Mouse (Mus musculus): ENCODE results near the gene Aspdh.

DNA sequence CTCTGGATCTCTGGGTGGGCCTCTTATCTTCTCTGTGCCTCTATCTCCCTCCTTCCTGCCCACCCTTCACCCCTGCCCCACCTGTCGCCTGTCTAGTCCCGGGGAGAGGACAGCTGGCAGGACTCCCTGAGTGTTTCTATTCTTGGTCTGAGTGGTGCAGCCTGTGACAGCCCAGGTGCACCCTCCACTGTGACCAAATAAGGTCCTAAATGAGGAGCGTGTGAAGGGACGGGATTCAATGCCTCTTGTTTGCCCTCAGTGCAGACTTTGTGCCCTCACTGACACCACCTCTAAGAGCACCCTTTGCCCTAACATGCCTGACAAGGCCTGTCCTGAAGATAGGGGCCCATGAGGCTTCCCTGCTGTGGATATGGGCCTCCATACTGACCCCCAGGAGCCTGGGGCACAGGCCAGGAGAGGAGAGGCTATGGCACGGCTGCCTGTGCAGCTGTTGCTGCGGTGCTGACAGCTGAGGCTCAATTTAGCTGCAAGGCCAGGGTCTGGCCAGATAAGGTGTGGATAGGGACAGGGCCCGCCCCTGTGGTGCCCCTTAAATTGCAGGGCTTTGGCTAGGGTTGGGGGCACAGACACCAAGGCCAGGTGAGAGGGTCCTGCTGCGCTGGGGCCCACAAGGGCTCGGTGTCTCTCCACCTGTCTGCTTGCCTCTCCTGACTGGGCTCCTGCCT is 7.9 kb downstream of the Aspdh start:
- TF ChIP-seq CTCF (IDR thresholded peaks at IDR 0.05; ENCODE audit: borderline replicate concordance, extremely low read depth, insufficient read depth, insufficient read length) (no peak), POLR2A (IDR thresholded peaks at IDR 0.05; ENCODE audit: borderline replicate concordance, extremely low read depth, insufficient read depth, insufficient read length, poor library complexity, severe bottlenecking) (no peak)

Measured in brain, embryonic 14.5 days (tissue).